16 mouse cellular contexts compared by ENCODE assay signal in the genomic region with DNA sequence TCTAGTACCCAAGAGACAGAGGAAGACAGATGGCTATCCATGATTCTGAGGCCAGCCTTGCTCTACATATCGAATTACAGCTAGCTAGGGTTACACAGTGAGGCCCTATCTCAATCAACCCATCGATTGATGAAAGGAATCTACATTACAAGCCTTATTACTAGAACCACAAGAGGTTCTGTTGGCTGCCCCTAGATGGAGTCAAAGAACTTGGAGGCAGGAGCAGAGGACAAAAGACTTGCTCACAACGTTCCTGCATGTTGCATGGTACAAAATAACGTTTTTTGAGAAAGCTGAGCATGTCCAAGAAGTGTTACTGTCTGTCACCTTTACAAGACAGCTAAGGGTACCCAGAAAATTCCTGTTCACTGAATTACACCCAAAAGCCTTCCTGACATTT.
DNase-seq lines count a peak whose midpoint lies in the region; ATAC-seq and TF ChIP-seq lines count a peak whose summit lies in the region.
"Had no signal": no experiment of that assay in that cellular context is flagged by ENCODE, and none has a peak within 500 bp of the region (broad histone marks: within the 10 kb centered on the region; RNA-seq: fewer than 3 reads in every experiment).

No protein-coding gene starts in this region.

- H3K9me3 ChIP-seq in hindbrain, postnatal 0 days (ENCODE audit: low read length) = no peaks in the 10 kb centered on the region
- no peaks in the 10 kb centered on the region for H3K9me3 ChIP-seq in hindbrain, embryonic 13.5 days
- H3K9me3 ChIP-seq in lung, postnatal 0 days (ENCODE audit: low read length) = no peaks in the 10 kb centered on the region
- H3K9me3 ChIP-seq in midbrain, embryonic 10.5 days (replicated peaks) = no peaks in the 10 kb centered on the region
- H3K9me3 ChIP-seq: hindbrain, embryonic 15.5 days; kidney, embryonic 15.5 days; limb, embryonic 12.5 days; megakaryocyte, embryonic 14.5 days; neural tube, embryonic 15.5 days had no signal

- no peak for TF ChIP-seq POLR2A in cortical plate, adult 2 months (IDR thresholded peaks at IDR 0.05; ENCODE audit: extremely low read depth, insufficient read depth, low read length)

- H3K27me3 ChIP-seq in hindbrain, postnatal 0 days (ENCODE audit: insufficient read depth, low read length) = no peaks in the 10 kb centered on the region
- H3K27me3 ChIP-seq in hindbrain, embryonic 13.5 days = no peaks in the 10 kb centered on the region
- no peaks in the 10 kb centered on the region for H3K27me3 ChIP-seq in lung, postnatal 0 days (replicated peaks; ENCODE audit: insufficient read depth, low read length)
- H3K27me3 ChIP-seq in midbrain, embryonic 10.5 days (ENCODE audit: low read depth, poor library complexity, severe bottlenecking) = no peaks in the 10 kb centered on the region
- H3K27me3 ChIP-seq: hindbrain, embryonic 15.5 days; kidney, embryonic 15.5 days; limb, embryonic 12.5 days; neural tube, embryonic 15.5 days; Patski had no signal

- no peak for ATAC-seq in hindbrain, postnatal 0 days
- ATAC-seq in hindbrain, embryonic 13.5 days (ENCODE audit: low FRiP score) = no peak
- ATAC-seq in lung, postnatal 0 days = no peak
- ATAC-seq: forebrain, embryonic 16.5 days; Patski had no signal

- H3K9ac ChIP-seq in hindbrain, postnatal 0 days (replicated peaks; ENCODE audit: low read length) = no peak overlapping the region
- no peak overlapping the region for H3K9ac ChIP-seq in hindbrain, embryonic 13.5 days
- H3K9ac ChIP-seq in lung, postnatal 0 days (replicated peaks; ENCODE audit: low read depth) = no peak overlapping the region
- H3K9ac ChIP-seq: hindbrain, embryonic 15.5 days; kidney, embryonic 15.5 days; limb, embryonic 12.5 days; neural tube, embryonic 15.5 days had no signal

- no peak overlapping the region for H3K27ac ChIP-seq in hindbrain, postnatal 0 days
- no peak overlapping the region for H3K27ac ChIP-seq in hindbrain, embryonic 13.5 days
- H3K27ac ChIP-seq in lung, postnatal 0 days (ENCODE audit: low read length) = no peak overlapping the region
- H3K27ac ChIP-seq in cortical plate, adult 2 months (ENCODE audit: insufficient read depth, low read length) = no peak overlapping the region
- no peak overlapping the region for H3K27ac ChIP-seq in midbrain, embryonic 10.5 days (replicated peaks)
- H3K27ac ChIP-seq: hindbrain, embryonic 15.5 days; kidney, embryonic 15.5 days; limb, embryonic 12.5 days; neural tube, embryonic 15.5 days had no signal

- peaks cover 6% of the 10 kb centered on the region; the same call in 1 of the 2 replicates for H3K4me1 ChIP-seq in hindbrain, postnatal 0 days (ENCODE audit: insufficient read depth, low read length)
- H3K4me1 ChIP-seq in hindbrain, embryonic 13.5 days (replicated peaks) = peaks cover 12% of the 10 kb centered on the region
- no peaks in the 10 kb centered on the region for H3K4me1 ChIP-seq in lung, postnatal 0 days (ENCODE audit: insufficient read depth, low read depth, low read length)
- no peaks in the 10 kb centered on the region for H3K4me1 ChIP-seq in cortical plate, adult 2 months (ENCODE audit: control insufficient read depth, insufficient read depth, low read length)
- H3K4me1 ChIP-seq in midbrain, embryonic 10.5 days = peaks cover 6% of the 10 kb centered on the region; the same call in 1 of the 2 replicates
- H3K4me1 ChIP-seq: kidney, embryonic 15.5 days; limb, embryonic 12.5 days; megakaryocyte, embryonic 14.5 days had no signal

- H3K4me3 ChIP-seq in hindbrain, postnatal 0 days (ENCODE audit: low read length) = no peak overlapping the region
- H3K4me3 ChIP-seq in hindbrain, embryonic 13.5 days = no peak overlapping the region
- no peak overlapping the region for H3K4me3 ChIP-seq in lung, postnatal 0 days (ENCODE audit: low read depth, low read length)
- no peak overlapping the region for H3K4me3 ChIP-seq in cortical plate, adult 2 months (ENCODE audit: insufficient read depth, low read length)
- H3K4me3 ChIP-seq in midbrain, embryonic 10.5 days = no peak overlapping the region
- H3K4me3 ChIP-seq: hindbrain, embryonic 15.5 days; kidney, embryonic 15.5 days; limb, embryonic 12.5 days; megakaryocyte, embryonic 14.5 days; neural tube, embryonic 15.5 days had no signal

- 57% methylated on average over 4 of the region's 4 CpGs for WGBS in hindbrain, postnatal 0 days
- 58% methylated on average over 4 of the region's 4 CpGs for WGBS in hindbrain, embryonic 13.5 days
- 36% methylated on average over 4 of the region's 4 CpGs for WGBS in lung, postnatal 0 days
- WGBS in midbrain, embryonic 10.5 days = 61% methylated on average over 4 of the region's 4 CpGs

- peak; percentile 54 for TF ChIP-seq CTCF in hindbrain, postnatal 0 days (IDR thresholded peaks at IDR 0.05; ENCODE audit: low read depth)
- TF ChIP-seq CTCF in lung, postnatal 0 days (IDR thresholded peaks at IDR 0.05) = peak; percentile 54
- peak; percentile 40 for TF ChIP-seq CTCF in cortical plate, adult 2 months (IDR thresholded peaks at IDR 0.05; ENCODE audit: extremely low read depth, insufficient read depth, low read length)

- H3K4me2 ChIP-seq in hindbrain, postnatal 0 days (ENCODE audit: low read depth, low read length) = no peak overlapping the region
- H3K4me2 ChIP-seq in hindbrain, embryonic 13.5 days = no peak overlapping the region
- H3K4me2 ChIP-seq in lung, postnatal 0 days (replicated peaks; ENCODE audit: low read depth, low read length) = no peak overlapping the region
- H3K4me2 ChIP-seq: hindbrain, embryonic 15.5 days; kidney, embryonic 15.5 days; limb, embryonic 12.5 days; neural tube, embryonic 15.5 days had no signal

- no peaks in the 10 kb centered on the region for H3K36me3 ChIP-seq in hindbrain, postnatal 0 days (ENCODE audit: insufficient read depth, low read length)
- no peaks in the 10 kb centered on the region for H3K36me3 ChIP-seq in hindbrain, embryonic 13.5 days
- no peaks in the 10 kb centered on the region for H3K36me3 ChIP-seq in lung, postnatal 0 days (ENCODE audit: insufficient read depth, low read length)
- no peaks in the 10 kb centered on the region for H3K36me3 ChIP-seq in midbrain, embryonic 10.5 days
- H3K36me3 ChIP-seq: hindbrain, embryonic 15.5 days; kidney, embryonic 15.5 days; limb, embryonic 12.5 days; neural tube, embryonic 15.5 days had no signal

- DNase-seq in hindbrain, postnatal 0 days (ENCODE audit: low spot score) = peak; percentile 22
- peak; percentile 23 for DNase-seq in lung, postnatal 0 days (ENCODE audit: low spot score)
- DNase-seq in lung, postnatal 25 days (ENCODE audit: low spot score) = no peak
- no peak for DNase-seq in ovary, adult 18-20 months (ENCODE audit: low spot score)
- no peak for DNase-seq in midbrain, embryonic 10.5 days (ENCODE audit: low spot score)
- DNase-seq: gastrocnemius, postnatal 36 days; layer of hippocampus, postnatal 36 days had no signal

- TF ChIP-seq EP300 in lung, postnatal 0 days (IDR thresholded peaks at IDR 0.05) = no peak

Comparison
In these comparisons a context has a peak if more than half of its experiments do, and no peak if none do; other contexts are left out.
1. DNase-seq: peak in hindbrain, postnatal 0 days (single experiment) and lung, postnatal 0 days (single experiment); none in lung, postnatal 25 days (single experiment), ovary, adult 18-20 months (single experiment) and midbrain, embryonic 10.5 days (single experiment).
2. Peak in every context shown above with its lines, with median percentiles within 50 percentile points of each other: CTCF ChIP-seq.